Mouse (Mus musculus): ENCODE results near the gene Bdkrb1.

- TF ChIP-seq ZNF384 (IDR thresholded peaks at IDR 0.05; ENCODE audit: low read depth, low read length) (no peak), MAFK (IDR thresholded peaks at IDR 0.05; ENCODE audit: insufficient read depth, low read depth, low read length) (no peak), CHD2 (IDR thresholded peaks at IDR 0.05; ENCODE audit: low read depth, low read length) (no peak), ZC3H11A (IDR thresholded peaks at IDR 0.05; ENCODE audit: borderline replicate concordance, low read depth, low read length) (no peak)
These were observed 8.2 kb downstream of the Bdkrb1 start for GRCm38 (mm10) chr12:105611045-105611444.
